Mouse (Mus musculus) layer of hippocampus, adult 9-10 months (tissue): Measurements from ENCODE around the gene Helz2.
A peak's percentile ranks its signal among the peaks of the same experiment; 100 is the strongest.

ENCODE experiments used
- DNase-seq: peaks from one replicate; pipeline ENCODE4 v3.0.0; 2022; ENCODE audit warnings: low spot score

The Helz2 gene

DNA sequence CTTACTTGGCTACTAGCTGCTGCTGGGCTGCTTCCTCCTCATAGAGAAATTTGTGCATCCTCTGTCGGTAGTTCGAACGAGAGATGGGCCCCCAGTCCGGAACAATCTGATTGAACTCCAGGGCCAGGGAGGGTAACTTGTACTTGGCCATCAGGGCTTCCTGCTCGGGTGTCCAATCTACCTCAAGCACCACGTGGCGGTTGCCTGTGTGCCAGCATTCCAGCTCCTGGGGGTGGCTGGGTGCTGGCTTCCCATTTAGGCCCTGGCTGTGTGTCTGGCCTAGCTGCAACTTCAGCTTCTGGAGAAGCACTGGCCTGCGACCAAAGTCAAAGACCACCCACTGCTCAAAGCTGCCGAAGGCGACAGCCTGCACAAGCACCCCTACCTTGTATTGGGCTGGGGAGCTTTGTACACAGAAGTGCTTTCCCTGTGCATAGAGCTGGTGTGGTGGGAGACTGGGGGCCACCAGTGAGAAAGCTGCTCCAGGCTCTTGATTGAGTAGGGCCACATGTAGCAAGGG lies 3.7 kb downstream of the Helz2 start:
- DNase-seq = no peak

GRCm38 (mm10) chr2:181237251-181238014 lies 4.4 kb downstream of the Helz2 start:
- no peak for DNase-seq

- DNase-seq = no peak
Observed at GRCm38 (mm10) chr2:181235681-181236566, 5.9 kb downstream of the Helz2 start.

DNA sequence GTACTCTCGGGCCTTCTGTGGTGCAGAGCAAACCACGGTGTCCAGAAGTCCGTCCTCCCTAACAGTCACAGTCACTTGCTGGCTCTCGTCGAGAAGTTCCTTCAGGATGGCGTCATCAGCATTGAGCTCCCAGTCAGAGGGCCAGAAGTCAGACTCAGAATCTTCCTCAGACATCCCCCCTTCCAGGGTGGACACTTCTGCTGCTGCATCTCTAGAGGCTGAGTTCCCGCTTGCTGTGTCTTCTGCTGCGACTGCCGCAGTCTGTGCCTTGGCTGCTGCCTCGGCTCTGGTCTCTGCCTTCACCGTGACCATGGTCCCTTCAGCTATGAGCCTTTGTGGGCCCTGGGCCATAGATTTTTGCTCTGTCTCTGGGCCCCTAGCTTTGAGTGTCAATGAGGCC lies 7.1 kb downstream of the Helz2 start:
- DNase-seq = no peak

DNA sequence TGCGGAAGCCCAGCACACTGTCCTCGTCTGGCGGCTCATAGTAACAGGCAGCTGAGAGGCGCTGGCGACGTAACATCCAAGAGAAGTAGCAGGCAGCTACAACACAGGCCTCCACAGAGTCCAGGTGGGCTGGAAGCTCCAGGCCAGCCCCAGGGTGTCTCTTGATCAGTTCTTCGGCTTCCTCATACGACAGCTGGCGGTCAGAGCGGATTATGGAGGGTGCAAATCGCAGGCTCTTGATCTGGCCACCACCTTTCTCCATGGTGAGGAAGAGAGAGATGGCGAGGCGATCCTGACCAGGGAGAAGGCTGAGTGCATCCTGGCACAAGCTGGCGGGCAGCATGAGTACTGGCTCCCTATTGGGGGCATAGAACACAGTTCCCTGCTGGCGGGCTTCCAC lies 8.4 kb downstream of the Helz2 start:
- no peak for DNase-seq

- no peak for DNase-seq
Observed at GRCm38 (mm10) chr2:181231171-181231570, 10.7 kb downstream of the Helz2 start.

- DNase-seq = no peak
Observed at GRCm38 (mm10) chr2:181228335-181228734, 13.5 kb downstream of the Helz2 start.

- DNase-seq = no peak
Observed at GRCm38 (mm10) chr2:181227122-181227521, 14.7 kb downstream of the Helz2 start.

- no peak for DNase-seq
Observed at GRCm38 (mm10) chr2:181224994-181225393, 16.8 kb downstream of the Helz2 start.

DNA sequence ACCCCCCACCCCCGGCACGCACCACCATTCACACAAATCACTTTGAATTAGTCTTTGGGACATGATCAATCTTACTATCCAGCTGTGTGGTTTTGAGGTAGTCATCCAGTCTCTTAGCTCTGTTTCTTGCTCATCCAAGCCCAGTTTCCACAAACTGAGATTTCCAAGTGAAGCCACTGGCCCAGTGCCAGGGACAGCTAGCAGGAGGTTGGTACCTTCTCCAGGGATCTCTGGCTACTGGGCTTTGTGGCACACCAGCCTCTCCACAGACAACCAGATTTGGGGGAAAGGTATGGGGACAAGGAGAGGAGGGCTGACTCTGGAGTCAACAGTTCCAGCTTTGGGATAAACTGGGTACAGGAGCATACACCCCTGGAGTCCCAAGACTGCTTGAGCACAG lies 21.5 kb downstream of the Helz2 start:
- DNase-seq = no peak

DNA sequence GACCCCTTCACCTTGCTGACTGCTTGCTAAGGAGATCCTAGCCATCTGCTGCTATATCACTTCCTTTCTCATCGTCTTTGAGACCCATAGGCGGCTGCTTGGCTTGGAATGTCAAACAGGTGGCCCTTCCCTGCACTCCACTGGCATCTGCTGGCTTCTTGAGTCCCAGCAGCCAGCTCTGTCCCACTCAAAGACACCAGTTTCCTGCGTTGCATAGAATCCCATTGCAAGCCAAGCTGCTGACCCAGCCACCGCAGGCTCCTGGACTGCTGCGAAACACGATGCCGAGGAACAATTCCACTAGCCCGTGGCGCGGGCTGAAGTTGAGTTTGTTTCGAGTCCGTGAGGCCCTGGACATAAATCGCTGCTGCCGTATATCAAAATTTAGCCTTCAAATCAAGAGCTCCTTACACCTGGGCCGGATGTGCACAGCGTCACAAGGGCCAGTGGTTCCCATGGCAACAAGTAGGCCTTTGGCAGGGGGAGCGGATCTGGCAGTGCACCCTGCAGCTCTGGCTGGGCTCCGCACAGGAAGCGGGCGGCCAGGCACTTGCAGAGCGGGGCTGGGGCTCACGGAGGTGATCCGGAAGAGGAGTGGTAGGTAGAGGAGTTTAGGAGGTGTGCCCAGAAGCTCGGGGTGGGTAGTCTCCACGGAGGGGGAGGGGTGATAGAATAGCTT lies 22.1 kb downstream of the Helz2 start, which contains the start of gene Fndc11:
Fndc11 (plus strand) TSS at position 476 of the 679 bp plus-strand sequence.
- peak; percentile 15 for DNase-seq

DNA sequence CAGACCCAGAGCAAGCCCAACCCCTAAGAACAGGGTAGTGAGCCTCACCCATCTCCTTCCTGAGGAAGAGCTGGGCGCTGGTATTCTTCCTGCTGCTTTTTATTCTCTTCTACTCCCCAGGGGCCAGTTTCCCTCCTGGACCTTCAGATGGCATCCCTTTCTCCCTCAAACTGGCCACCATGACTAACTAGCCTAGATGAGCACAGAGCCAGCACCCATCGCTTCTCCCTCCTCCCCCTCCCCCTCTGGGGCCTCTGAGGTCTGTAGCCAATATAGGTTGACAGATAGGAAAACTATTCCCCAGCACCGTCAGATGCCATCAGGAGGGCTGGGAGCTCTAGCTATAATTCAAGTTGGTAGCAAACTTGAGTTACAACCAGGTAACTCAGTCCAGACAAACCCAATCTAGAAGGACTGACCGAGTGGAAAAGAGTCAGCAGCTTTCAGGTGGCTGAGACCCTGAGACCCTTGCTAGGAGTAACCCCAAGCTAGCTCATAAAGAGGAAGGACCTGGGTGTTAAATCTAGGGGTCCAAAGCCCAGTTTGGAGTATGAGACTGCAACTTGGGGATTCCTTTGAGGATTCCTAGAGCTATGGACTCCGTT lies 22.8 kb downstream of the Helz2 start:
- DNase-seq = no peak

- no peak for DNase-seq
Observed at GRCm38 (mm10) chr2:181216037-181216436, 25.8 kb downstream of the Helz2 start.

DNA sequence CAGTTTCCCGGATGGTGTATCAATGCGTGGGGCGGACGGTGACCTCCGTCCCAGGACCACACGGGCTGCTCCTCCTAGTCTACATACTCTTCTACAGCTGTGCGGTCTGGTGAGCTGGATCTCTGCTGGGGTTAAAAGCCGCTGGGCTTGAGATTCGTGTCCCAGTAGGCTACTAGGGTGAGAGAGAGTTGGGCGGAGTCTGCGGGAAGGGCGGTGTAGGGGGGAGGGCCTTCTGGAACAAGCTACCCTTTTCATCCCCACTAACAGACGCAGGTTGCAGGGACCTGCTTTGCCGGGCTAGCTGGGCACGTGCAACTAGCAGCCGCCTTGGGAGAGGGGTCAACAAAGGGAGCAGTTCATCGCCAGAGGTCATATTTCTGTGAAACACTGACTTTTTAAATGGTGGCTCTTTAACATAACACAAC lies 28.8 kb downstream of the Helz2 start, which contains the start of gene Srms:
Srms (minus strand) TSS at position 165 of the 425 bp plus-strand sequence.
- no peak for DNase-seq

DNA sequence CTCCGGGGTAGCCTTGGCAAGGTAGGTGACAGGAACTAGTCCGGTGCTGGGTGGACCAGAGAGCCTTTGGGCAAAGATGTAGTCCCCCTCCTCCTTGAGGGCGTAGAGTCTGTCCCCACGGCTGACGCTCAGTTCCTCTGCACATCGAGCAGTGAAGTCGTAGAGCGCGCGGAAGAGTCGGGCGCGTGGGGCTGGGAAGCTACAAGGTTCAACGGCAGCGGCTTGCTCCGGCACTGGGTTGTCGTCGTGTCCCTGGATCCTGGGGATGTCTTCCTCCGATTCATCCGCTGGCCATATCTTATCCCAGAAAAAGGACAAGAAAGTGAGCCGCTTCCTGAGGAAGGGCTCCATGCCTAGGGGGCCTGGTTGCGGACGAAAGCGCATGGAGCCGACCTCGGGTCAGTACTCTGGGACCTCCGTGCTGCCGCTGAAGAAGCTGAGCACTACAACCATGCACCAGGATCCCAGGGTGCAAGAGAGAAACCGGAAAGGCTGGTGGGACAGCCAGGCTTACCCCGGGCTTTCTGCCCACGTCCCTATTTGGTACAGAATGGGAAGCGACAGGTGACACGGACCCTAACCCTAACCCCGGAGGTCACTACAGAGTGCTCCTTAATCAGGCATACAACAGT lies 29.3 kb downstream of the Helz2 start:
- no peak for DNase-seq

GRCm38 (mm10) chr2:181206118-181206517 lies 35.7 kb downstream of the Helz2 start:
- DNase-seq = no peak

DNA sequence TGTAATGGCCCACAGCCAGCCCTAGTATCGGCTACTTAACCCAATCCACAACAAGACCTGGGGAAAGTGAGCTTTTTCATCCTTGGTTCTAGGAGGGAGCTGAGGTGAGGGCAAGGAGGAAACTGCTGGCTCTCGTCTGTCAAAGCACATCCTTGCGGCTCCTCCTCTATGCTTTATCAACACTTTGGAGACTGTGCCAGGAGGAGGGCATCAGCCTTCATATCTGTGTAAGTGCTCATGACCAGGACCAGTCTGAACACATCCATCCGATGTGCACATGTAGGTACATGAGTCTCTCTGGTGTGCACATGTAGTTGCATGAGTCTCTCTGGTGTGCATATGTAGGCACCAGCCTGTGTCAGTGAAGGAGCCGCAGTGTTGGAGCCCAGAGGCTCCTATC lies 36.1 kb downstream of the Helz2 start:
- no peak for DNase-seq

DNA sequence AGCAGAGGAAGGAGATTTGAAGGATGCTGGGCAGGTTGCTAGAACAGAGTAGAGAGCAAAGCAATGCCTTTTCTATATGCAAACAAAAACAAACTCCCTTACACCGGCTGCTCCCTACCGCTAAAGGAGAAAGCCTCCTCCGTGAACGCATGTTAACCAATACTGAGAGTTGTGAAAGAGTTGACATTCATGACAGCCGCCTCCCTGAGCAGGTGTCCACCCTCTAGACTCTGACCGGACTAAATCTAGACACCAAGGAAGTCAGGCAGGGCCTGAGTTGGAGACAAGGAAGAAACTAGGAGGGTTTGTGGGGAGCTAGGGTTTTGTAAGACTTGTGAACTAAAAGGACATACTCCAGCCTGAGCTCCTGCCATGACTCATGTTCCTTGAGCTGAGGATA lies 38.9 kb downstream of the Helz2 start:
- no peak for DNase-seq

- DNase-seq = no peak
Observed at GRCm38 (mm10) chr2:181202422-181202821, 39.4 kb downstream of the Helz2 start, which contains the start of gene Ptk6. Ptk6 (minus strand) TSS chr2:181202789.

DNA sequence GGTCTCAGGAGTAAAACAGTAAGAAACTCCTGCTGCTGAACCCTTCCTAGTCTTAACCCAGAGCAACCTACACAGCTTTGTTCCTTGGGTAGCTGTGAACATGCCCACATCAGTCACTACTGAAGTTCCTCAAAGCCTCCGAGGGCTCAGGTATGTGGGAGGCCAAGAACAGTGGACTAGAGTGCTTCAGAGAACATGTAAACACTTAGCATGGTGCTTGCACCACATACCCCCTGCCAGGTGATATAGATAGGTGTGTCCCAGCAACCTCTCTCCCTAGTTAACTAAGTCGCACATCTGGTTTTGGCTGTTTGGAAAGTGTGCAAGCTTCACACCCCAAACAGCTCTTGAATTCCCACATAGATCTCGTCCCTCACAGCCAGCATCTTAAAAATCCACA lies 40.2 kb downstream of the Helz2 start:
- DNase-seq = no peak

DNA sequence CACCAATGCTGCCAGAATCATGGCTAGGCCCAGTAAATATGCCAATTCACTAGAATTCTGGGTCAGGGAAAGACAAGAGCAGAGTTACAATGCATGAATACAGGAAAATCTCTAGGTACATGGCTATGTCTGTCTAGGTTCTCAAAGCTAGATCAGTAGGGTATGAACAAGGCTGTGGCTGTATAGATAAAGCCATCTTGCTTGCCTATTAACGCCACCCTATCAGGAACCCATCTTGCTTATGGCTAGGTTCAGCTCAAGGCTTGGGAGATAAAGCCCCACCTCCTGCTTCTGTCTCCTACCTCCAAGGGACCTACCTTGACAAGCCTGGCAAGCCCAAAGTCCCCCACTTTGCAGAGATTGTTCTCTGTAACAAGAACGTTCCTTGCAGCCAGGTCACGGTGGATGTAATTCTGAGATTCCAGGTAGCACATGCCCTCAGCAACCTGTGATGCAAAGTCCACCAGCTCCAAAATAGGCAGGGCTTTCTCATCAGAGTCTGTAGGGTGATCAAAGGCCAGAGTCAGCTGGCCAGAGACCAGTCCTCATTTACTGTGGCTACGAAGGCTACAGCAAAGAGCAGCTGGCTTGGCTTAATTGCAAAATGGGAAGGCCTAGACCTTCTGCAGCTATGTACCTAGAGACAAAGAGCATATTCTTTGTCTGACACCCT lies 45.1 kb downstream of the Helz2 start:
- no peak for DNase-seq
